Mouse (Mus musculus): ENCODE results near the gene S1pr1. TPM values are rescaled to one million over a fixed set of nuclear protein-coding genes. Genes with fewer than 3 reads are reported as not detected.
A peak's percentile ranks its signal among the peaks of the same experiment; 100 is the strongest.

The S1pr1 gene
- 74.7 and 79.5 TPM in 2 replicates for polyA plus RNA-seq (2014; fragmentation: Nextera tagmentation; extraction: Ambion mirVana)

DNA sequence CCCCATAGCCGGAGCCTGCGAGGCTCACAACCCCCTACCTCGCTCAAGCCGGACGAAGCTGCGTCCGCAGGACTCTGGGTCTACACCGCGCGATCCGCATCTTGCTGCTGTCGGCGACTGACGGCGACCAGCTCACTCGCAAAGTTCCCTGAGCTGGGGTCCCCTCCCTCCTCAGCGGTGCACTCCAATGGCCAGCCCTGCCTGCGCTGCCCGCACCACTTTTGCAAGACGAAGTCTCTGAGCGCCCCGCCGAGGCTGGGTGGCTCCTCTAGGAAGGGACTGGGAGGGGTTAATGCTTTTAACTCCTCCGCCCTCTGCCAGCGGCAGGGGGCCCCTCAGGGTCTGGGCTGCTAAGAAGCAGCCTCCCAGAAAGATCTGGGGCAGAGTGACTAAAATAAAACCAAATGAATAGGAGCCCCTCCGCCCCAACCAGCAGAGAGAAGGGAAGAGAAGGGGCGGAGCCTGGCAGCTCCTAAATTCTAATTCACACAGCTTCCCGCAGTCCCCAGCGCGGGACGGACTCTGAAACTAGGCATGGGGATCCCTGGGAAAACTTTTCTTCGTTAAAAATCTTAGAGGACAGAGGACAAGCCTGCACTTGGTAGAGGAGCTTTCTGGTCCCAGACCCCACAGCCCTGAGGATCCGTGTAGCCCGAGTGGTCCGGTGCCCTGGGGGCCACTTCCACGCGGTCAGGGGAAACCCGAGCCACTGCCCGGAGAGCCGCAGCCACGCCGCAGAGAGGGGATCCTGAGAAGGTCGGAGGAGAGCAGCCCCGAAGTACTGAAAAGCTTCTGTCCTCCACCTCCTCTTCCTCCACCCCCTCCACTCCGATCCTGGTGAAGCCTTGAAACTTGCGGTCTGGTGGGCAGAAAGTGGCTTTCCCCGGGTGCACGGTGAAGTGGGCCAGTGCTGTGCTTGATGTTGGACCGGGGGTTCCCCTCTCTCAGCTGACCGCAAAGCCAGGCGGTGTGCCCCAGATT is at the start of gene S1pr1:
Gene S1pr1, minus strand, starts transcription at position 402 of the 981 bp plus-strand sequence.
- WGBS: under 1% methylated on average over 51 of the region's 51 CpGs
- H3K27ac ChIP-seq (replicated peaks in 1 of 2; ENCODE audit: control insufficient read depth in 1 of 2, insufficient read depth in 1 of 2, low read depth in 2 of 2, low read length in 2 of 2): peak within 1 kb of the TSS; percentile 98 to 99
- peak within 1 kb of the TSS; percentile 66 for H3K4me2 ChIP-seq (ENCODE audit: low read length)
- H3K36me3 ChIP-seq (ENCODE audit: control insufficient read depth, insufficient read depth, low read length): peaks cover 25% of the 10 kb centered on the region
- no peaks in the 10 kb centered on the region for H3K9me3 ChIP-seq (ENCODE audit: control insufficient read depth, low read length)
- ATAC-seq (ENCODE audit: insufficient number of reproducible peaks, insufficient read depth, low FRiP score, low read depth): peak; percentile 96
- no peaks in the 10 kb centered on the region for H3K27me3 ChIP-seq (ENCODE audit: control insufficient read depth, insufficient read depth, low read length)
- peaks cover 11 to 32% of the 10 kb centered on the region in 2 experiments for H3K4me1 ChIP-seq (ENCODE audit: control insufficient read depth in 2 of 2, insufficient read depth in 2 of 2, low read length in 2 of 2)
- H3K4me3 ChIP-seq (ENCODE audit: control insufficient read depth in 1 of 2, insufficient read depth in 1 of 2, low read depth in 1 of 2, low read length in 2 of 2): peak within 1 kb of the TSS; percentile 63 to 65
- peak within 1 kb of the TSS; percentile 90 for H3K9ac ChIP-seq (ENCODE audit: low read length)

DNA sequence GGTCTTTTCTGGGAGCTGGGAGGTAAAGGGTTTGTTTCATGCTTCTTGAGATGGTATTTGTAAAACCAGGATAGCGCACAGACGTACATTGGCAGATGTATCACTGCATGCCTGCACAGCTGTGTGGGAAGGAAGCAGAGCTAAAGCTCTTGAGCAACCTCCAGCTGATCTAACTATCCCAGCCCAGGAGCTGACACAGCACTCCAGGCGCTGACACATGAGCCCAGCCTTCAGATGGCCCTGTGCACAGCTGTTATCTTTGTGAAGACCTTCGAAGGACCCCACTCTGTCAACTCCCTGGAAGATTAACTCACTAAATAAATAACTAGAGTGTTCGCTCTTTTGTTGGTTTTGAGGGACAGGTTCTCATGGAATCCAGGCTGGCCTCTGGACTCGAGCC is 48.4 kb upstream of the S1pr1 start:
- H3K4me2 ChIP-seq (ENCODE audit: low read length): no peak overlapping the region
- 23% methylated on average over 6 of the region's 6 CpGs for WGBS
- H3K4me1 ChIP-seq (ENCODE audit: control insufficient read depth in 2 of 2, insufficient read depth in 2 of 2, low read length in 2 of 2): peaks cover 16 to 35% of the 10 kb centered on the region in 2 experiments
- H3K27me3 ChIP-seq (ENCODE audit: control insufficient read depth, insufficient read depth, low read length): no peaks in the 10 kb centered on the region
- no peaks in the 10 kb centered on the region for H3K36me3 ChIP-seq (ENCODE audit: control insufficient read depth, insufficient read depth, low read length)
- H3K9me3 ChIP-seq (ENCODE audit: control insufficient read depth, low read length): no peaks in the 10 kb centered on the region
- H3K9ac ChIP-seq (ENCODE audit: low read length): peak overlapping the region; percentile 40; the same call in 1 of the 2 replicates
- H3K27ac ChIP-seq (replicated peaks in 1 of 2; ENCODE audit: control insufficient read depth in 1 of 2, insufficient read depth in 1 of 2, low read depth in 2 of 2, low read length in 2 of 2): peak overlapping the region; percentile 43 to 71
- H3K4me3 ChIP-seq (ENCODE audit: control insufficient read depth in 1 of 2, insufficient read depth in 1 of 2, low read depth in 1 of 2, low read length in 2 of 2): no peak overlapping the region
- ATAC-seq (ENCODE audit: insufficient number of reproducible peaks, insufficient read depth, low FRiP score, low read depth): 0 out of 2 replicates have a peak, but pooled peaks have one; percentile 33

DNA sequence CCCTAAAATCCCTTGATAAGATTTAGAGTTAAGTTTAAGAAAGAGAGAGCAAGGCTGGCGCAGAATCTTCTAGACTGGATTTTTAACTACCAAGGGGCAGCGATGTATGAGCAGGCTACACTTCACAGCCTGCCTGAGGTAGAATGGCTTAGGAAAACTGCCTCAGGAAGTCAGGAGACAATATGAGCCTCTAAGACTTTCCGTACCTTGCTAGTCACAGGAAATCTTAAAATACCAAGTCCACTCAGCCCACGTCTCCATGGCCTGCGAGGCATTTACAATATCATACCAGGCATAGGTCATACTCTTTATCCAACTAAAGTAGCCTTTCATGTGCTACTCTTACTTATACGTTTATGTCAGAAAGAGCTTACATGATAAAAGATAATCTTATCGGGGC is 48.0 kb upstream of the S1pr1 start:
- H3K9me3 ChIP-seq (ENCODE audit: control insufficient read depth, low read length): no peaks in the 10 kb centered on the region
- 33% methylated on average over 7 of the region's 7 CpGs for WGBS
- H3K4me2 ChIP-seq (ENCODE audit: low read length): no peak overlapping the region
- H3K36me3 ChIP-seq (ENCODE audit: control insufficient read depth, insufficient read depth, low read length): no peaks in the 10 kb centered on the region
- no peak overlapping the region for H3K4me3 ChIP-seq (ENCODE audit: control insufficient read depth in 1 of 2, insufficient read depth in 1 of 2, low read depth in 1 of 2, low read length in 2 of 2)
- 0 out of 2 replicates have a peak overlapping the region, but pooled peaks have one; percentile 40 for H3K9ac ChIP-seq (ENCODE audit: low read length)
- peaks cover 17 to 40% of the 10 kb centered on the region in 2 experiments for H3K4me1 ChIP-seq (ENCODE audit: control insufficient read depth in 2 of 2, insufficient read depth in 2 of 2, low read length in 2 of 2)
- H3K27ac ChIP-seq (replicated peaks in 1 of 2; ENCODE audit: control insufficient read depth in 1 of 2, insufficient read depth in 1 of 2, low read depth in 2 of 2, low read length in 2 of 2): peak overlapping the region; percentile 43 to 71
- no peak for ATAC-seq (ENCODE audit: insufficient number of reproducible peaks, insufficient read depth, low FRiP score, low read depth)
- H3K27me3 ChIP-seq (ENCODE audit: control insufficient read depth, insufficient read depth, low read length): no peaks in the 10 kb centered on the region

DNA sequence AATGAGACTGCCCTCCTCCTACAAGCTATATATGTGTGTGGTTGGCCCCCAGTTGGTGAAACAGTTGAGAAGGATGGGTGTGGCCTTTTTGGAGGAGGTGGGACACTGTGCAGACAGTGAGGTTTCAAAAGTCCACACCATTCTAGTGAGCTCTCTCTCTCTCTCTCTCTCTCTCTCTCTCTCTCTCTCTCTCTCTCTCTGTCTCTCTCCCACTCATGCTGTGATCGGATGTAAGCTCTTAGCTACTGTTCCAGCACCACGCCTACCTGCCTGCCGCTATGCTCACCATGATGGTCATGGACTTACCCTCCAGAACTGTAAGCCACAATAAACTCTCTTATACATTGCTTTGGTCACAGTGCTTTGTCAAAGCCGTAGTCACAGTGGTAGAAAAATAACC is 44.8 kb upstream of the S1pr1 start:
- no peak overlapping the region for H3K27ac ChIP-seq (replicated peaks in 1 of 2; ENCODE audit: control insufficient read depth in 1 of 2, insufficient read depth in 1 of 2, low read depth in 2 of 2, low read length in 2 of 2)
- H3K9ac ChIP-seq (ENCODE audit: low read length): no peak overlapping the region
- peaks cover 15 to 29% of the 10 kb centered on the region in 2 experiments for H3K4me1 ChIP-seq (ENCODE audit: control insufficient read depth in 2 of 2, insufficient read depth in 2 of 2, low read length in 2 of 2)
- no peaks in the 10 kb centered on the region for H3K27me3 ChIP-seq (ENCODE audit: control insufficient read depth, insufficient read depth, low read length)
- H3K4me2 ChIP-seq (ENCODE audit: low read length): no peak overlapping the region
- H3K9me3 ChIP-seq (ENCODE audit: control insufficient read depth, low read length): no peaks in the 10 kb centered on the region
- no peaks in the 10 kb centered on the region for H3K36me3 ChIP-seq (ENCODE audit: control insufficient read depth, insufficient read depth, low read length)
- no peak for ATAC-seq (ENCODE audit: insufficient number of reproducible peaks, insufficient read depth, low FRiP score, low read depth)
- 94% methylated on average over 4 of the region's 4 CpGs for WGBS
- H3K4me3 ChIP-seq (ENCODE audit: control insufficient read depth in 1 of 2, insufficient read depth in 1 of 2, low read depth in 1 of 2, low read length in 2 of 2): no peak overlapping the region

DNA sequence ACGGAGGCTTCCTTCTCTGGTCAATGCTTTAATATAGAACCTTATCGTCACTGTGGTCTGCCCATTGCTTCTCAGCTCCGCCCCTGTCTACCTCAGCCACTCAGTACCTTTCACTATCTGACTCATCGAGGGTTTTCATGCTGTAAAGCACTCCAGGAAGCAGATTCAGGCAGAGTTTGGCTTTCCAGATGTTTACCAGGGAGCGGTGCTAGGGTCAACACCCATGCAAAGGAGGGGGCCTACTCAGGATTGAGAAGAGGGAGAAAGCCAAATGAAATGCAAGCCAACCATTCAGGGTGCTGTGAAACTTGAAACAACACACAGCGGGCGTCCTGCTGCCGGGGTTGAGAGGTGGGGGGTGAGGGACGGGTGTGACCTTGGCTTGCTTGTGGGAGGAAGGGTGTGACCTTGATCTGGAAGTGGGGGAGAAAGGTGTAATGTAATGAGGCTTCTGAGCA is 43.6 kb upstream of the S1pr1 start:
- Histone ChIP-seq H3K27me3 (ENCODE audit: control insufficient read depth, insufficient read depth, low read length) (no peaks in the 10 kb centered on the region), H3K9me3 (ENCODE audit: control insufficient read depth, low read length) (no peaks in the 10 kb centered on the region), H3K4me1 (ENCODE audit: control insufficient read depth in 2 of 2, insufficient read depth in 2 of 2, low read length in 2 of 2) (peaks cover 14 to 27% of the 10 kb centered on the region in 2 experiments), H3K9ac (ENCODE audit: low read length) (peak overlapping the region; percentile 12; the same call in 1 of the 2 replicates), H3K36me3 (ENCODE audit: control insufficient read depth, insufficient read depth, low read length) (no peaks in the 10 kb centered on the region), H3K27ac (replicated peaks in 1 of 2; ENCODE audit: control insufficient read depth in 1 of 2, insufficient read depth in 1 of 2, low read depth in 2 of 2, low read length in 2 of 2) (peak overlapping the region; percentile 81 to 86), H3K4me2 (ENCODE audit: low read length) (peak overlapping the region; percentile 50), H3K4me3 (ENCODE audit: control insufficient read depth in 1 of 2, insufficient read depth in 1 of 2, low read depth in 1 of 2, low read length in 2 of 2) (peak overlapping the region; percentile 3 to 12; a peak in 3 of 4 replicates)
- WGBS: 4% methylated on average over 9 of the region's 9 CpGs
- peak; percentile 67 for ATAC-seq (ENCODE audit: insufficient number of reproducible peaks, insufficient read depth, low FRiP score, low read depth)

DNA sequence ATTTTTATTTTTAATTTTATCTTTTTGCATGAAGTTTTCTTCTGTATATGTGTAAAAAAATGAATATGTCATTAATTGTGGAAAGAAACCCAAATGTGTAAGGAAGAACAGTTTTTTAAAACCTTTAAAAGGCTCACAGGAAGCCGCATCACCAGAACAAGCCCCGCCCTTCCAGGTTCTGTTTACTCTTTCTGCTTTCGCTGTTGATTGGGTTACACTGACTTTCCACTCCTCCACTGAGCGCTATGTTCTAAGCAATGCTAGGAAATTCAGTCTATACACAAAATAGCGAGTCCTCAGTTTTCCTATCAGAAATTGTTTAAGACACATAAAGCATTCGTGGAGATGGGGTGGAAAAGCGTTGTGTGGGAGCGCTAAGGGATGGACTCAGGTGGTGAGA is 39.6 kb upstream of the S1pr1 start:
- 54% methylated on average over 8 of the region's 8 CpGs for WGBS
- H3K27me3 ChIP-seq (ENCODE audit: control insufficient read depth, insufficient read depth, low read length): no peaks in the 10 kb centered on the region
- no peak overlapping the region for H3K27ac ChIP-seq (replicated peaks in 1 of 2; ENCODE audit: control insufficient read depth in 1 of 2, insufficient read depth in 1 of 2, low read depth in 2 of 2, low read length in 2 of 2)
- peaks cover 11 to 19% of the 10 kb centered on the region in 2 experiments for H3K4me1 ChIP-seq (ENCODE audit: control insufficient read depth in 2 of 2, insufficient read depth in 2 of 2, low read length in 2 of 2)
- no peak overlapping the region for H3K9ac ChIP-seq (ENCODE audit: low read length)
- ATAC-seq (ENCODE audit: insufficient number of reproducible peaks, insufficient read depth, low FRiP score, low read depth): no peak
- H3K36me3 ChIP-seq (ENCODE audit: control insufficient read depth, insufficient read depth, low read length): no peaks in the 10 kb centered on the region
- no peaks in the 10 kb centered on the region for H3K9me3 ChIP-seq (ENCODE audit: control insufficient read depth, low read length)
- H3K4me3 ChIP-seq (ENCODE audit: control insufficient read depth in 1 of 2, insufficient read depth in 1 of 2, low read depth in 1 of 2, low read length in 2 of 2): no peak overlapping the region
- H3K4me2 ChIP-seq (ENCODE audit: low read length): no peak overlapping the region

DNA sequence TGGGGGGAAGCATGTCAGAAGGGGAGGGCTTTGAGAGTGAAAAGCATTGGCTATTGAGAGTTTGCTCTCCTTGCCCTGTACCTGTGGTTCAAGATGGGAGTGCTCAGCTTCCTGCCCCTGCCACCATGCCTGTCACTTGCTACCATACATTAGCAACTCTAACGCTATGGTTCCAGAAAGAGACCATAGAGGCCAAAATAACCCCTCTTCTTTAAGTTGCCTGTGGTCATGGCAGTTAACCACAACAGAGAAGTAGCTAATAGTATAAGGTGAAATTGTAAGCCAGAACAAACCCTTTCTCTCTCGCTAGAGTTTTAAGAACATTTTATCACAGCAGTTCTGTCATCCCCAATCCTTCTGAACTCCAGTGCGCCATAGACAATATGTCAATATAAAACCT is 35.5 kb upstream of the S1pr1 start:
- H3K9me3 ChIP-seq (ENCODE audit: control insufficient read depth, low read length): no peaks in the 10 kb centered on the region

More for the DNA sequence above, 35.5 kb upstream of the S1pr1 start:
- Histone ChIP-seq H3K9ac (ENCODE audit: low read length) (no peak overlapping the region), H3K4me2 (ENCODE audit: low read length) (no peak overlapping the region), H3K4me3 (ENCODE audit: control insufficient read depth in 1 of 2, insufficient read depth in 1 of 2, low read depth in 1 of 2, low read length in 2 of 2) (no peak overlapping the region), H3K27ac (replicated peaks in 1 of 2; ENCODE audit: control insufficient read depth in 1 of 2, insufficient read depth in 1 of 2, low read depth in 2 of 2, low read length in 2 of 2) (no peak overlapping the region), H3K36me3 (ENCODE audit: control insufficient read depth, insufficient read depth, low read length) (no peaks in the 10 kb centered on the region), H3K27me3 (ENCODE audit: control insufficient read depth, insufficient read depth, low read length) (no peaks in the 10 kb centered on the region), H3K4me1 (ENCODE audit: control insufficient read depth in 2 of 2, insufficient read depth in 2 of 2, low read length in 2 of 2) (no peaks in the 10 kb centered on the region)
- WGBS: 87% methylated on average over 3 of the region's 3 CpGs
- ATAC-seq (ENCODE audit: insufficient number of reproducible peaks, insufficient read depth, low FRiP score, low read depth): no peak
